Mouse (Mus musculus) kidney, postnatal 4 days (tissue): ENCODE measurements around the gene Uggt1.

Source experiments
- DNase-seq, 2 experiments: peaks; one replicate each; pipeline ENCODE4 v3.0.0; 2021; ENCODE audit warnings: mixed read lengths in 2 of 2

Uggt1 gene

DNA sequence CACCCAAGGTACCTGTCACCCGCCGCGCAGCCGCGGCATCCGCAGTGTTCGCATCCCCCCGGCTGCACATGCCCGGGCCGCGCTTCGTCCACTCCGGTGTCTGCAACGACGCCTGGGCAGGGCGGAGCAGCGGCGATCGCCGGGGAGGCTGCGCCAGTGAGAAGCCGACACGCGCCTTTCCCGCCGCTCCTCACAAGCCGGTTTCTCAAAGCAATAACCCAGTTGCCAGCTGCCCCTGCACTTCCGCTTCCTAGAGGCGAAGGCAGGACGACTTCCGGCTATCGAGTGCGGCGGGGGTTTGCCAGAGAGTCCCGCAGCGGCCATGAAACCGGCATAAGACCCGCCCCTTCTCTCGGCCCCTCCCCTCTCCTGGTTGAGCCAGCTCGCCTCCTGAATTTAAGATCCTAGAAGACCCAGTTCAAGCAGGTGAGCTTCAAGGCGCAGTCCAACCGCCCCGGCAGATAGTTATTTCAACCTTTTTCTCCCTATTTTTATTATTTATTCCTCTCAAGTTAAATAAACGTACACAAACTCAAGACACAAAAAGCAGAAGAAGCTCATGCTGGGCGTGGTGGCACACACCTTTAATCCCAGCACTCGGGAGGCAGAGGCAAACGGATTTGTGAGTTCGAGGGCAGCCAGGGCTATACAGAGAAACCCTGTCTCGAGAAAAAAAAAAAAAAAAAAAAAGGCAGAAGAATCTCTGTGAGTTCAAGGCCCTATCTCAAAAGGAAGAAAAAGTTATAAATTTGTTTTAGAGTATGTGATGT, at the start of gene Uggt1:
Gene Uggt1, minus strand, starts transcription at position 663 of the 770 bp plus-strand sequence.
- DNase-seq: peak; percentile 96

- no peak for DNase-seq
Observed at GRCm38 (mm10) chr1:36293470-36293869, 49.0 kb upstream of the Uggt1 start.

DNA sequence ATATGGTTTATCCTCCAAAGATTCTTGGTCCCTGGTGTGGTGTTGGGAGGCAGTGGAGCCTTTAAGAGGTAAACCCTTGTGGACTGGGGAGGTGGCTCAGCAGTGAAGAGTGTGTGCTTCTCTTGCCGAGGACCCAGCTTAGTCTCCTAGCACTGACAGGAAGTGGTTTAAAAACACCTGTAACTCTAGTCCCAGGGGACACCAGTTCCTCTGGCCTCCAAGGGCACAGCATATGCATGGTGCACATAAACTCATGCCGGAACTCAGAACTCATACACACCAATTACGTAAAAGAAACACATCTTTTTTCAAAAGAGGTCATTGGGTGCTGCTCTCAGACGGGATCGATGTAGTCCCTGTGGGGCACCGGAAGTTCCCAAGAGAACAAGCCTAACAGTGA, 37.3 kb upstream of the Uggt1 start:
- no peak for DNase-seq

GRCm38 (mm10) chr1:36280938-36281337, 36.4 kb upstream of the Uggt1 start:
- no peak for DNase-seq

DNA sequence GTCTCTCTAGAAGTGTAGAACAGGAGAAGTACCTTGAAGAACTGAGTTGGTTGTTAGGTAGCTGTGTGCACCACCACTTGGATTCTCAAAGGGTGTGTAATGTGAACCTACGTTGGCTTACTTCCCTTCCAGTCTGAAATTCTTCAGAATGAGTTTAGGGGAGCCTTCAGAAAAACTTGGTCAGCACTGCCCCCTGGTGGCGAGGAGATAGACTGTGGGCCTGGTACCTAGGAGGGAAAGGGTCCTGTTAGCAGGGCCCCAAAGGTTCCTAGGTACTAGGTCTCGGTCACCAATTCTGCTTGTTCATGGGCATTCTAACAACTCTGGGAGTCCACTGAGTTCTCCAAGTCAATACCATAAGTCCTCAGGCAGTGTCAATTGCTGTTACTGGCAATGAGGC, 34.7 kb upstream of the Uggt1 start:
- peak; percentile 93 for DNase-seq

DNA sequence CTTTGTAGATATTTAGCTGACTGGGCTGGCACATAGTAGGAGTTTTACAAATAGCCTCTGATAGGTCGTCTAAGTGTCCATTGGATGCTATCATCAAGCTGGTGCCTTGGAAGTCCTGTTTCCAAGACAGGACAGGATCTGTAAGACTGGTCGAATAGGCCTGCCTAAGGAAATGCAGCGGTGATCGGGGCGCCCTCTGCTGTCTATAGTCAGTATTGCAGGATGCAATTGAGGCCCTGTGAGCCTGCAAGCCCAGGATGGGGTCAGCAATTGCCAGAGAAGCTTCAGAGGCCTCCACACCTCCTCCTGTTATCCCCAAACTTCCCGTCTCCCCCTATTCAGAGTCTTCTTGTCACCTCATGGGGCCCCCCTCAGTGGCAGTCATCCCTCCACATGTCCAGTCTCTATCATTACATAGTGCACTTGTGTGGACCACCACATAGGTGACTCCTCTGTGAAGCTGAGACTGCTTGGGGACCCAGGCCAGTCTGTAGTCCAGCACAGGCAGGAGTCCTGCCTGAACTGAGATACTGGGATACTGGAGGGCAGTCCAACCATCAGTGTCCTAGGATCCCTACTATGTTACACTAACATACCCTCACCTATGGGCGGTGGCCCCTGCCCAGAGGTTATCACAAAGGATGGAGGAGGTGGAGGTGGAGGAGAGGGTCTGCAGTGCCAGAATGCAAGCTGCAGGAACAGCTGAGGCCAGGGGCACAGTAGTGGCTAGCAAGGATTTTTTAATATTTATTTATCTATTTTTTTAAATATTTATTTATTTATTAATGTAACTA, 32.9 kb upstream of the Uggt1 start:
- peak; percentile 91 for DNase-seq

DNA sequence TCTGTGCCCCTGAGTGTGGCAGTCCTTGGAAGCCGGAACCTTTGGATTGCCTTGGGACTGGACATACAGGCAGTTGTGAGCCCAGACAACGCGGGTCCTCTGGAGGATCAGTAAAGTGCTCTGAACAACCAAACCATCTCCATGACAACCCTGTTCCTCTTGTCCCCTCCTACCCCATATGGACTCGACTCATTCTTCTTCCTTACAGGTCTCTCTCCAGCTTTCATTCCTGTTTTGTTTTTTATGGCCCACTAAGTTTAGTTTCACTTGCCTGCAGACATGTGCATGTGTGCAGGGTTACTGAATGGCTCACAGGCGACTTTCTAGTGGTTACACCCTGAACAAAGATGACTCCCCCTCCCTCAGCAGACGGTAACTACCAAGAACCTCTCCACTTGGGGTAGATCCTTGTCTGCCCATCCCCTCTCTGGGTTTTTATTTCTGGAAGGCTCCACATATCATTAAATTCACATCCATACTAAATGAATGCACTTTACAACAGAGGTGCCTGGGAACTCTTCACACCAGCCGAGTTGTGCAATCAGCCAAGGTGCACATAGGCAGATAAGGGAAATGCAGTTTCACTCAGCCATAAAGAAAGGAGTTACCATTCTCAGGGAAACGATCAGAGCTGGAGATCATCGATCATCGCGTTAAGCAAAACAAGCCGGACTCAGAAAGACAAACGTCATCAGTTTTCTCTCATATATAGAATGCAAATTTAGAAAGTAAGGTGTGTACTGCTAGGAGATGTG, 31.3 kb upstream of the Uggt1 start:
- no peak for DNase-seq

- no peak for DNase-seq
Observed at GRCm38 (mm10) chr1:36274455-36274854, 29.9 kb upstream of the Uggt1 start, which contains the start of gene Neurl3. TSS of gene Neurl3 (minus strand) at chr1:36274679.

DNA sequence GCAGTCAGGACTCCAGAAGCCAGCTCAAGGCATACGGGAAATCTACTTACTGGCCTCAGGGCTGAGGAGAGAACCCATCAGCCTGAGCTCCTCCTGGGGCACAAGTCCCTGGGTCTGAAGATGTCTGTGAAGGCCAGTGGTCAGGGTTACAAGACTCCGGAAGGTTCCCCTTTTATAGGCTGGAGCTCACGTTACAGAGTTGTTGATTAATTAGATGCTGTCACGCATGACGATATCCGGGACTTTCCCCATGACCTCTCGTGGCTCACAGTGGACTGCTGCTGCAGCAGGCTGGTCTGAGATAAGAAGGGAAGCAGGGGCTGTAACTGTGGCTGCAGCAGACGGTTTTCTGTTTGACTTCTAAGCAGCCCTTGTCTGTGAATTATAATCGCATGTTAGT, 28.8 kb upstream of the Uggt1 start:
- peak; percentile 72 to 84 for DNase-seq

GRCm38 (mm10) chr1:36272546-36272945, 28.0 kb upstream of the Uggt1 start:
- peak; percentile 67 to 78 for DNase-seq

DNA sequence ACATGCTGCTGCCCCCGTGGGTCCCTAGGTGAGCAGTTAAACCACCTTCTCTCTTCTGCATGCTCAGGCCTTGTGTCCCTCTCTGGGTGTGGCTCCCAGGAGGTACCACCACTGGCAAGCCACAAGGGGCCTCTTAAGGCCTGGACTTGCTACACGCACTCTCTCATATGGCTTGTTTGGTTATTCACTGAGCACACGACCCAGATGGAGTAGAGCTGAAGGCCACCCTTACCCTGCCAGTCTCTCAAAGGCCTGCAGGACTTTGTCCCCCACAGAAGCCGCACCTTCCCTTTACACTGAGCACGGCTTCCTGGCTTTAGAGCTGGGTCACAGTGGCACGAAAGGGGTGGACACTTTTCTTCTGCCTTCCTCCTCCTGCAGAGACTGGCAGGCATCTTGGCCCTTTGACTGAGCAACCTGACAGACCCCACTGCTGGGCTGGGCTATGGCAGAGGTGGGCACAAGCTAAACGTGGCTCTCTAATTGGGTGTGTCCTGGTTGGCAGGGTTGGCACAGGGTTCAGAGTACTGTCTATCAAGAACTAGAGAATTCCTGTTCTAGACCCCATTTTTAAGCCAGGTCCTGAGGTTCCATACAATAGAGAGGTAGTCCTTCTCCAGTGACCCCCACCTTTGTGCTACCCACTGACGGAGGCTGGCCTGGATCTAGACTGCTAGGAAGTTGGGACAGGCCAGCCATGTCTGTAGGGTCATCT, 27.2 kb upstream of the Uggt1 start:
- DNase-seq: peak in 1 of 2 experiments; percentile 46

GRCm38 (mm10) chr1:36270666-36271065, 26.1 kb upstream of the Uggt1 start:
- peak; percentile 57 to 76 for DNase-seq

DNA sequence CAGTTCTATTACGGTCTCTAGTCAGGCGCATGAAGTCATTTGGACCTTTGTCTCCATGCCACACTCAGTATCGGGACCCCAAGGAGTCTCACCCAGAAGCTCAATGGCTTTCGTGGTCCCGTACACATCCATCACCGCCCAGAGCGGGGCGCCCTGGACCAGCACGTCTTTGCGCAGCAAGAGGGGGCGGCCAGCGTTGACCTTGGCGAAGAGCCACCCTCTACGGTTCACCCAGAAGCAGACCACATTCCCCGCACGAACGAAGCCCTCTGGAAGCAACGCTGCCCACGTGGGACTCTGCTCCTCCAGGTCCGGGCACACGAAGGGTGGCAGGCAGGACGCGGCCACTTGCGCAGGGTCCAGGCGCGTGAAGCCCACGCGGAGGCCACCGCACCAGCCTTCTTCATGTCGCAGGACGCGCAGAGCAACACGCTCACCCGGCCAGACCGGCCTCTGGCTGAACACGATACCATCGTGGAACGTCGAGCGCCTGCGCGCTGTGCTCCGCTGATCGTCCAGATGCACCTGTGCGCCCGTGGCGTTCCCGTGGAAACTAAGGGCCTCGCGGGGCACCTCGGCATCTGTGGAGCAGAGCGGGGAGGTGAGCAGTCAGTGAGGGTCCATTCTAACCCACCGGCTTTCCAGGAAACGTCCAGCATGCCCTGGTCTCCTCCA, 24.7 kb upstream of the Uggt1 start:
- DNase-seq: peak; percentile 35 to 60

GRCm38 (mm10) chr1:36267595-36267994, 23.1 kb upstream of the Uggt1 start:
- DNase-seq: no peak

GRCm38 (mm10) chr1:36266293-36266692, 21.8 kb upstream of the Uggt1 start:
- DNase-seq: no peak

DNA sequence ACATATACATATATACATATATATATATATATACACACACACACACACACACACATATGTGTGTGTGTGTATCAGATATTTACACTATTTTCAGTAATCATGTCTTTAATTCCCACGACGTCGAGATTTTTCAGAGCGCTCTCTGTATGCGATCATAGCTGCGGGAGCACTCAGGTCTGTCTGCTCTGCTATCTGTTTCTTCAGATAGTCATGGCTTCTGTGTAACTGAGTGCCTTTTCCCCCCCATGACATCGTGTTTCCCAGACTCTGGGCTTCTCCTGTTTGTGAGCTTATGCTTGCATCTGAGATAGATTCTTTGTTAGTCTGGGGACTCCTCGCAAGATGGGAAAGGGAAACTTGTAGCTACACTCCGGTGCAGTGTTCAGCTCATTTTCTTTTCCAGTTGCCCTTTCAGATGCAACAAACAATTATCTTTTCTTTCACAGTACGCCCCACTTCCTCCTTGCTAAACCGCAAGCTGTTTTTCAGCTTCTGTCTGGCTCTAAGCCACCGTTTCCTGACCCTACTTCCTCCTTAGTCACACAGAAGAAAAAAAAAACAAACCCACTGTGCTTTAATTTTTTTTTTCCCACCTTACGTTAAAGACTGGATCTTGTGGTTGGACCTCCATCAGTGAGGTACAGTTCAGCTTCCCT, 19.4 kb upstream of the Uggt1 start:
- peak; percentile 71 to 80 for DNase-seq

- peak in 1 of 2 experiments; percentile 15 for DNase-seq
Observed at GRCm38 (mm10) chr1:36261708-36262504, 17.4 kb upstream of the Uggt1 start.

GRCm38 (mm10) chr1:36260418-36260817, 15.9 kb upstream of the Uggt1 start:
- no peak for DNase-seq

DNA sequence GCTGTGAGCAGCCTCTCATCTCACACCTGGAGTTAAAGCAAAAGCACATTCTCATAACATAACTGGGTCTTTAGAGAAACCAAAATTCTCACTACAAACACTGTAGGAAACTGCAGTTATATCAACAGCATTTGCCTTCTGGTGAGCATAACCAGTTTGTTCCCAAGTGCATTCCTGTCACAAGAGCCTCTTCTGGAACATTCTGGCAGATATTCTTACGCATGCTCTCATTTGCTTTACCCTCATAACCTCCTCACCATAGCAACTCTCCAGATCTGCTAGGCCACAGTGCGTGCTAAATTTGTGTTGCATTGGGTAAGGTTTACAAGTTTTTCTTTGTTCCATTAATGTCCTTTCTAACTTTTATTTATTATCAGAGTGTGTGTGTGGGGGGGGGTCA, 14.8 kb upstream of the Uggt1 start:
- DNase-seq: no peak

- no peak for DNase-seq
Observed at GRCm38 (mm10) chr1:36258631-36259030, 14.1 kb upstream of the Uggt1 start.

DNA sequence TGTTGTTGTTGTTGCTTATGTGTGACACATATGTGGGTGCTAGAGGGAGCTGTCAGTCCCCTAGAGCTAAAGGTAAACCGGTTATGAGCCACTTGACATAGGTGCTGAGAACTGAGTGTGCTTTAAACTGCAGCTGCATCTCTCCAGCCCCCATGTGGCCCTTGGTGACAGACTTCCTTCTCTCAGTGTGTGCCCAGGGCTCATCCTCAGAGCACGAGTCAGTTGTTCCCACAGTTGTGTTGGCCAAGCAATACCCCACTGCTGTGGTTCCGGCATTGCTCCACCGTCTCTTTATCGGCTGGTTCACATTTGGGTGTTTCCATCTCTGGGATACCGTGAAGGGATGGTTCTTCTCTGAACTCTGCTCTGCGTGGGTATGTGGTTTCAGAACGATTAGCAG, 12.8 kb upstream of the Uggt1 start:
- DNase-seq: no peak
